Mouse (Mus musculus): Measurements from ENCODE around the gene Rapgef1. TPM values are rescaled to one million over a fixed set of nuclear protein-coding genes. Genes with fewer than 3 reads are reported as not detected.

The Rapgef1 gene
- polyA plus RNA-seq, 1 experiment from 2014 or later: 11.4 TPM

- no peaks in the 10 kb centered on the region for H3K27me3 ChIP-seq (replicated peaks; ENCODE audit: insufficient read depth, low read length)
- peaks cover 17% of the 10 kb centered on the region for H3K36me3 ChIP-seq (ENCODE audit: insufficient read depth, low read length)
- TF ChIP-seq EP300 (IDR thresholded peaks at IDR 0.05): no peak
- no peak for TF ChIP-seq CTCF (IDR thresholded peaks at IDR 0.05)
- H3K4me3 ChIP-seq (ENCODE audit: low read depth, low read length): no peak overlapping the region
- H3K27ac ChIP-seq (ENCODE audit: low read length): no peak overlapping the region
- no peak overlapping the region for H3K9ac ChIP-seq (replicated peaks; ENCODE audit: low read depth)
- no peak for DNase-seq (ENCODE audit: low spot score)
- H3K4me1 ChIP-seq (ENCODE audit: insufficient read depth, low read depth, low read length): no peaks in the 10 kb centered on the region
- WGBS: 84% methylated on average over 7 of the region's 7 CpGs
- H3K9me3 ChIP-seq (ENCODE audit: low read length): no peaks in the 10 kb centered on the region
- no peak for ATAC-seq
- H3K4me2 ChIP-seq (replicated peaks; ENCODE audit: low read depth, low read length): no peak overlapping the region
Measured at GRCm38 (mm10) chr2:29696207-29696800, 76.8 kb downstream of the Rapgef1 start.

GRCm38 (mm10) chr2:29698421-29699290 is 79.1 kb downstream of the Rapgef1 start:
- H3K9ac ChIP-seq (replicated peaks; ENCODE audit: low read depth): no peak overlapping the region
- 82% methylated on average over 6 of the region's 6 CpGs for WGBS
- DNase-seq (ENCODE audit: low spot score) (no peak), ATAC-seq (no peak)
- H3K4me2 ChIP-seq (replicated peaks; ENCODE audit: low read depth, low read length): no peak overlapping the region
- no peak overlapping the region for H3K4me3 ChIP-seq (ENCODE audit: low read depth, low read length)
- H3K27ac ChIP-seq (ENCODE audit: low read length): no peak overlapping the region
- no peaks in the 10 kb centered on the region for H3K27me3 ChIP-seq (replicated peaks; ENCODE audit: insufficient read depth, low read length)
- no peaks in the 10 kb centered on the region for H3K9me3 ChIP-seq (ENCODE audit: low read length)
- H3K36me3 ChIP-seq (ENCODE audit: insufficient read depth, low read length): peaks cover 21% of the 10 kb centered on the region
- no peaks in the 10 kb centered on the region for H3K4me1 ChIP-seq (ENCODE audit: insufficient read depth, low read depth, low read length)
- TF ChIP-seq CTCF (IDR thresholded peaks at IDR 0.05) (no peak), EP300 (IDR thresholded peaks at IDR 0.05) (no peak)

GRCm38 (mm10) chr2:29700898-29701297 is 81.4 kb downstream of the Rapgef1 start:
- no peak for TF ChIP-seq CTCF (IDR thresholded peaks at IDR 0.05)
- peaks cover 18% of the 10 kb centered on the region for H3K36me3 ChIP-seq (ENCODE audit: insufficient read depth, low read length)

GRCm38 (mm10) chr2:29701393-29701792 is 81.9 kb downstream of the Rapgef1 start:
- peaks cover 19% of the 10 kb centered on the region for H3K36me3 ChIP-seq (ENCODE audit: insufficient read depth, low read length)
- H3K4me2 ChIP-seq (replicated peaks; ENCODE audit: low read depth, low read length): no peak overlapping the region

More at GRCm38 (mm10) chr2:29700898-29701297, 81.4 kb downstream of the Rapgef1 start:
- DNase-seq (ENCODE audit: low spot score) (no peak), ATAC-seq (no peak)
- Histone ChIP-seq H3K4me1 (ENCODE audit: insufficient read depth, low read depth, low read length) (no peaks in the 10 kb centered on the region), H3K27ac (ENCODE audit: low read length) (no peak overlapping the region), H3K9ac (replicated peaks; ENCODE audit: low read depth) (no peak overlapping the region), H3K4me2 (replicated peaks; ENCODE audit: low read depth, low read length) (no peak overlapping the region), H3K9me3 (ENCODE audit: low read length) (no peaks in the 10 kb centered on the region), H3K4me3 (ENCODE audit: low read depth, low read length) (no peak overlapping the region), H3K27me3 (replicated peaks; ENCODE audit: insufficient read depth, low read length) (no peaks in the 10 kb centered on the region)

GRCm38 (mm10) chr2:29702189-29702588 is 82.7 kb downstream of the Rapgef1 start:
- no peaks in the 10 kb centered on the region for H3K27me3 ChIP-seq (replicated peaks; ENCODE audit: insufficient read depth, low read length)
- H3K9ac ChIP-seq (replicated peaks; ENCODE audit: low read depth): no peak overlapping the region
- no peaks in the 10 kb centered on the region for H3K4me1 ChIP-seq (ENCODE audit: insufficient read depth, low read depth, low read length)
- DNase-seq (ENCODE audit: low spot score) (no peak), ATAC-seq (no peak)
- peaks cover 26% of the 10 kb centered on the region for H3K36me3 ChIP-seq (ENCODE audit: insufficient read depth, low read length)
- TF ChIP-seq EP300 (IDR thresholded peaks at IDR 0.05) (no peak), CTCF (IDR thresholded peaks at IDR 0.05) (no peak)
- no peak overlapping the region for H3K4me3 ChIP-seq (ENCODE audit: low read depth, low read length)
- H3K4me2 ChIP-seq (replicated peaks; ENCODE audit: low read depth, low read length): no peak overlapping the region
- no peak overlapping the region for H3K27ac ChIP-seq (ENCODE audit: low read length)
- WGBS: 89% methylated on average over 8 of the region's 8 CpGs
- no peaks in the 10 kb centered on the region for H3K9me3 ChIP-seq (ENCODE audit: low read length)

More at GRCm38 (mm10) chr2:29701393-29701792, 81.9 kb downstream of the Rapgef1 start:
- Histone ChIP-seq H3K27ac (ENCODE audit: low read length) (no peak overlapping the region), H3K9me3 (ENCODE audit: low read length) (no peaks in the 10 kb centered on the region), H3K27me3 (replicated peaks; ENCODE audit: insufficient read depth, low read length) (no peaks in the 10 kb centered on the region), H3K9ac (replicated peaks; ENCODE audit: low read depth) (no peak overlapping the region), H3K4me3 (ENCODE audit: low read depth, low read length) (no peak overlapping the region), H3K4me1 (ENCODE audit: insufficient read depth, low read depth, low read length) (no peaks in the 10 kb centered on the region)
- TF ChIP-seq CTCF (IDR thresholded peaks at IDR 0.05) (no peak), EP300 (IDR thresholded peaks at IDR 0.05) (no peak)
- ATAC-seq: no peak
- no peak for DNase-seq (ENCODE audit: low spot score)
- WGBS: 82% methylated on average over 6 of the region's 6 CpGs

- Histone ChIP-seq H3K4me1 (ENCODE audit: insufficient read depth, low read depth, low read length) (no peaks in the 10 kb centered on the region), H3K9ac (replicated peaks; ENCODE audit: low read depth) (no peak overlapping the region), H3K9me3 (ENCODE audit: low read length) (no peaks in the 10 kb centered on the region), H3K36me3 (ENCODE audit: insufficient read depth, low read length) (peaks cover 28% of the 10 kb centered on the region), H3K4me2 (replicated peaks; ENCODE audit: low read depth, low read length) (no peak overlapping the region), H3K27ac (ENCODE audit: low read length) (no peak overlapping the region), H3K4me3 (ENCODE audit: low read depth, low read length) (no peak overlapping the region), H3K27me3 (replicated peaks; ENCODE audit: insufficient read depth, low read length) (no peaks in the 10 kb centered on the region)
- ATAC-seq (no peak), DNase-seq (ENCODE audit: low spot score) (peak; percentile 19)
- 79% methylated on average over 9 of the region's 9 CpGs for WGBS
- no peak for TF ChIP-seq EP300 (IDR thresholded peaks at IDR 0.05)
- no peak for TF ChIP-seq CTCF (IDR thresholded peaks at IDR 0.05)
Measured at GRCm38 (mm10) chr2:29703104-29704081, 83.9 kb downstream of the Rapgef1 start.

Data from lung, postnatal 0 days (tissue).